ENCODE assay signal across 8 mouse cellular contexts in the genomic region with DNA sequence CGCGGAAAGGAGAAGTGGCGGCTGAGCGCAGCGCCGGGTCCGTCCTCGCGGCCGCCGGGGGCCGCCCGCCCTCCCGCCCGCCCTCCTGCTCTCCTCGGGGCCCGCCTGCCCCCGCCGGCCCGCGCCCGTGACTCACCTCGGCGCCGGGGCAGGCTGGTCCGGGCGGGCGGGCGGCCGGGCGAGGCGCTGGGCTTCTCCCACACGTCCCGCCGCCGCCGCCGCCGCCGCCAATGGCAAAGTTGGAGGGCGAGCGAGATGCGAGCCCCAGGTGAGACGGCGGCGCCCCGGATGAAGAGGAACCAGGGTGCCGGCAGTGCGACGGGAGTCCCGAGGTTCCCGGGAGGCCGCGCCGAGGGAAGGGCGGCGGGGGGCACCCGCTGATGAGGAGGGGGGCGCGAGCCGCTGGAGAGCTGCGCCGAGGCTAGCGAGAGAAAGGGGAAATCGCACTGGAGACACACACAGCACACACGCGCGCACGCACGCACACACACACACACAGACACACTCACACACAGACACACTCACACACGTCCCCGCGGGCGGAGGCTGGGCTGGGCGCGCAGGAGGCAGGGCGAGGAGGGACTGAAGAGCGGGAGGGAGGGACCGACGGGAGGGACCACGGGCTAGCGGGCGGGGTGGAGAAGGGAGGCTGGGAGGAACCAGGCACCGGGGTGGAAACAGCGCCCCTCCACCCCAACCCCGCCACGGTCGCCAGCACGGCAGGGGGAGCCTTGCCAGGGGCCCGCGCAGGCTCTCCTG. TPM values are rescaled to one million over a fixed set of nuclear protein-coding genes. Genes with fewer than 3 reads are reported as not detected.
A peak's percentile ranks its signal among the peaks of the same experiment; 100 is the strongest.
DNase-seq lines count a peak whose midpoint lies in the region; ATAC-seq lines count a peak whose summit lies in the region.

No protein-coding gene starts in this region.

- peaks cover 21% of the 10 kb centered on the region for H3K27me3 ChIP-seq in forebrain, embryonic 11.5 days (ENCODE audit: control insufficient read depth, insufficient read depth, low read length)

- peak overlapping the region; percentile 8; the same call in 1 of the 2 replicates for H3K9ac ChIP-seq in forebrain, embryonic 11.5 days (ENCODE audit: low read length)

- ATAC-seq in forebrain, embryonic 11.5 days (replicated peaks; ENCODE audit: low FRiP score), result peak; percentile 72
- peak; percentile 92 for ATAC-seq in megakaryocyte, adult 5-6 weeks (ENCODE audit: poor library complexity, severe bottlenecking)

- peak overlapping the region; percentile 40; the same call in 1 of the 2 replicates for H3K4me2 ChIP-seq in forebrain, embryonic 11.5 days (ENCODE audit: low read depth, low read length, severe bottlenecking)

- H3K36me3 ChIP-seq in forebrain, embryonic 11.5 days (ENCODE audit: control insufficient read depth, insufficient read depth, low read length), result no peaks in the 10 kb centered on the region

- H3K9me3 ChIP-seq in forebrain, embryonic 11.5 days (ENCODE audit: control insufficient read depth, low read length), result no peaks in the 10 kb centered on the region

- DNase-seq in CD8-positive naive resting alpha-beta T cell, adult 2 months (ENCODE audit: low read depth in 2 of 2, low spot score in 2 of 2), result peak; percentile 75 to 76
- peak; percentile 89 for DNase-seq in adrenal gland, adult 2 months
- DNase-seq in forebrain, embryonic 11.5 days (ENCODE audit: low spot score), result peak; percentile 74
- DNase-seq in heart, postnatal 14 days, result peak; percentile 77 to 81
- peak; percentile 64 to 77 for DNase-seq in kidney, postnatal 36 days
- DNase-seq in skeletal muscle tissue, adult 2 months (ENCODE audit: low read depth, low spot score), result peak; percentile 69
- no peak for DNase-seq in cerebellum, adult 8-10 months

- 19% methylated on average over 36 of the region's 91 CpGs for WGBS in forebrain, embryonic 11.5 days

- intact Hi-C loops in heart, postnatal 14 days (cut with DNase I), result no loop called here

- no peak overlapping the region for H3K27ac ChIP-seq in forebrain, embryonic 11.5 days (ENCODE audit: low read depth, low read length)

- H3K4me3 ChIP-seq in forebrain, embryonic 11.5 days (ENCODE audit: low read depth, low read length), result peak overlapping the region; percentile 38

- peaks cover 2% of the 10 kb centered on the region; the same call in 1 of the 2 replicates for H3K4me1 ChIP-seq in forebrain, embryonic 11.5 days (replicated peaks; ENCODE audit: control insufficient read depth, insufficient read depth, low read length)

RNA-seq across cellular contexts. Expression of gene Elf4, which starts 9.0 kb away (rescaled TPM):
- 10 to 100 TPM in 1 of 2 experiments, 1 to 10 TPM in 1; 8.2 to 19.1 TPM for total RNA-seq in adrenal gland, adult 2 months (2021)
- 8.1 and 13.5 TPM in 2 replicates for polyA plus RNA-seq in adrenal gland, adult 2 months (2012; rRNA removed)
- polyA plus RNA-seq in forebrain, embryonic 11.5 days (2014; fragmentation: Nextera tagmentation; extraction: Ambion mirVana), result 2.7 and 3.2 TPM in 2 replicates
- total RNA-seq in heart, postnatal 14 days (2021), result 10 to 100 TPM in 1 of 2 experiments, 1 to 10 TPM in 1; 8.4 to 12.3 TPM
- total RNA-seq in megakaryocyte, adult 5-6 weeks (2015), result 122 and 133 TPM in 2 replicates
- total RNA-seq in megakaryocyte, adult 5-6 weeks (2017), result 40.3 and 45.8 TPM in 2 replicates

RNA-seq across cellular contexts. Expression of gene Aifm1, which starts 59.4 kb away (rescaled TPM):
- total RNA-seq in adrenal gland, adult 2 months (2021), result 100 to 1,000 TPM; 164 to 181 TPM
- polyA plus RNA-seq in adrenal gland, adult 2 months (2012; rRNA removed), result 9.9 and 14.4 TPM in 2 replicates
- polyA plus RNA-seq in forebrain, embryonic 11.5 days (2014; fragmentation: Nextera tagmentation; extraction: Ambion mirVana), result 80.7 and 83.6 TPM in 2 replicates
- 100 to 1,000 TPM in 1 of 2 experiments, 10 to 100 TPM in 1; 91.4 to 105 TPM for total RNA-seq in heart, postnatal 14 days (2021)
- total RNA-seq in megakaryocyte, adult 5-6 weeks (2015), result 42.6 and 48.4 TPM in 2 replicates
- 39.2 and 42.8 TPM in 2 replicates for total RNA-seq in megakaryocyte, adult 5-6 weeks (2017)
